ENCODE assay signal across 8 mouse cellular contexts in the genomic region with DNA sequence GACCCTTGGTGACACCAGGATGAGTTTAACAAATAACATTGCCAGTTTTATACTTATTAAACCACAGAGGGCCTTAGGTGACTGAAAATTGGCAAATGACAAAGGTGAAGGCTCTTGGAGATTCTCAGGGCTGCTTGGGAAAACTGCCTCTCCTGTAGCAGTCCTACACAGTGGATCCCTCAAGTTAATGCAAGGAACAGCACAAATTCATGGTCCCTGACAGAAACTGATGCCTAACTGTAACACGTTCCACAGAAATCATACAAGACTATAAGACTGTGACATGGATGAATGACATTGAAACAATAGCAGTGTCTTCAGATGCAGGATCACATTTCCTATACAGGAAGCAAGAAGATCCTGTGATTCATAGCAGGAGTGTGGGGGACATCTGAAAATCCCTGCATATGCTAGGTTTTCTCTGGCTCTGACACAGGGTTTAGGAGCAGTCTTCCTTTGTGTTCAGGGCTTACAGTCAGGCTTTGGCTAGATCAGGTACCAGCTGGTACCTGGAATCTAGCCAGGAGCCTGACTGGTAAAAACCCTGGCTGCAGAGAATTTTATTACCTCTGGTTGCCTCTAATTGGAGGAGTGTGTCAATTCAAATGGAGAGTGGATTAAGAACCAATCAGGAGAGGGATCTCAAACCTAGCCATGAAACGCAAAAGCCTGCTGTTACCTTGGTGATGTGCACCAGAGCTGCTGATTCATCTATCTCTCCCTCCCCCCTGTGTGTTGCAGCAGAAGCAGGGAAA.
DNase-seq lines count a peak whose midpoint lies in the region; ATAC-seq lines count a peak whose summit lies in the region.

No protein-coding gene starts in this region.

- no peak overlapping the region for H3K4me2 ChIP-seq in embryonic facial prominence, embryonic 11.5 days (ENCODE audit: low read depth, low read length)
- H3K4me2 ChIP-seq in hindbrain, embryonic 14.5 days (replicated peaks), result peak overlapping the region; percentile 28; the same call in 1 of the 2 replicates

- ATAC-seq in embryonic facial prominence, embryonic 11.5 days (replicated peaks; ENCODE audit: insufficient number of reproducible peaks, low FRiP score, low TSS enrichment, low read depth), result no peak
- peak; percentile 96 for ATAC-seq in hindbrain, embryonic 14.5 days (ENCODE audit: low FRiP score)

- whole genome bisulfite sequencing in embryonic facial prominence, embryonic 11.5 days, result 61% methylated on average over 2 of the region's 2 CpGs
- WGBS in embryonic facial prominence, embryonic 10.5 days, result 64% methylated on average over 2 of the region's 2 CpGs
- 44% methylated on average over 2 of the region's 2 CpGs for WGBS in hindbrain, embryonic 14.5 days

- intact Hi-C loops in left cerebral cortex, postnatal 25 days (cut with DNase I), result no loop called here
- intact Hi-C loops in heart, postnatal 25 days (cut with DNase I), result no loop called here

- no peak overlapping the region for H3K4me3 ChIP-seq in embryonic facial prominence, embryonic 11.5 days (ENCODE audit: low read depth, low read length)
- no peak overlapping the region for H3K4me3 ChIP-seq in embryonic facial prominence, embryonic 10.5 days
- no peak overlapping the region for H3K4me3 ChIP-seq in hindbrain, embryonic 14.5 days (replicated peaks; ENCODE audit: low read length)

- no peaks in the 10 kb centered on the region for H3K36me3 ChIP-seq in embryonic facial prominence, embryonic 11.5 days (replicated peaks; ENCODE audit: control insufficient read depth, insufficient read depth, low read depth, low read length)
- H3K36me3 ChIP-seq in embryonic facial prominence, embryonic 10.5 days (replicated peaks), result no peaks in the 10 kb centered on the region
- 0 out of 2 replicates have a peak, but pooled peaks cover 6% of the 10 kb centered on the region for H3K36me3 ChIP-seq in hindbrain, embryonic 14.5 days (replicated peaks; ENCODE audit: control insufficient read depth, insufficient read depth)

- no peaks in the 10 kb centered on the region for H3K9me3 ChIP-seq in embryonic facial prominence, embryonic 11.5 days (replicated peaks; ENCODE audit: control insufficient read depth, low read length)
- H3K9me3 ChIP-seq in embryonic facial prominence, embryonic 10.5 days, result 0 out of 2 replicates have a peak, but pooled peaks cover 10% of the 10 kb centered on the region
- no peaks in the 10 kb centered on the region for H3K9me3 ChIP-seq in hindbrain, embryonic 14.5 days (ENCODE audit: control insufficient read depth, low read length)

- H3K27ac ChIP-seq in embryonic facial prominence, embryonic 11.5 days (replicated peaks; ENCODE audit: low read depth, low read length), result no peak overlapping the region
- no peak overlapping the region for H3K27ac ChIP-seq in embryonic facial prominence, embryonic 10.5 days (replicated peaks)
- peak overlapping the region; percentile 91 for H3K27ac ChIP-seq in hindbrain, embryonic 14.5 days

- no peaks in the 10 kb centered on the region for H3K27me3 ChIP-seq in embryonic facial prominence, embryonic 11.5 days (ENCODE audit: control insufficient read depth, insufficient read depth, low read length)
- no peaks in the 10 kb centered on the region for H3K27me3 ChIP-seq in embryonic facial prominence, embryonic 10.5 days (replicated peaks; ENCODE audit: low read depth, poor library complexity, severe bottlenecking)
- no peaks in the 10 kb centered on the region for H3K27me3 ChIP-seq in hindbrain, embryonic 14.5 days (ENCODE audit: control insufficient read depth, insufficient read depth, low read length)

- H3K4me1 ChIP-seq in embryonic facial prominence, embryonic 11.5 days (ENCODE audit: control insufficient read depth, insufficient read depth, low read length), result no peaks in the 10 kb centered on the region
- H3K4me1 ChIP-seq in embryonic facial prominence, embryonic 10.5 days, result no peaks in the 10 kb centered on the region
- peaks cover 6% of the 10 kb centered on the region; the same call in 1 of the 2 replicates for H3K4me1 ChIP-seq in hindbrain, embryonic 14.5 days (replicated peaks; ENCODE audit: control insufficient read depth, insufficient read depth, low read length)

- DNase-seq in embryonic facial prominence, embryonic 11.5 days (ENCODE audit: low spot score), result peak; percentile 2
- no peak for DNase-seq in embryonic facial prominence, embryonic 10.5 days (ENCODE audit: low spot score)
- DNase-seq in cerebellum, adult 9-10 months, result peak; percentile 80
- peak; percentile 74 for DNase-seq in hindbrain, embryonic 14.5 days (ENCODE audit: low spot score)
- peak; percentile 51 to 90 for DNase-seq in left cerebral cortex, postnatal 25 days (ENCODE audit: low spot score in 2 of 2)
- DNase-seq in right cerebral cortex, postnatal 25 days, result peak; percentile 51
- DNase-seq in heart, postnatal 25 days (ENCODE audit: low spot score), result no peak
- no peak for DNase-seq in heart, adult 9 months (ENCODE audit: low spot score in 2 of 2)

- no peak overlapping the region for H3K9ac ChIP-seq in embryonic facial prominence, embryonic 11.5 days (replicated peaks; ENCODE audit: low read length)
- peak overlapping the region; percentile 36; the same call in 1 of the 2 replicates for H3K9ac ChIP-seq in hindbrain, embryonic 14.5 days

Comparison
In these comparisons a context has a peak if more than half of its experiments do, and no peak if none do; other contexts are left out.
1. DNase-seq: peak in embryonic facial prominence, embryonic 11.5 days (single experiment), cerebellum, adult 9-10 months (single experiment), hindbrain, embryonic 14.5 days (single experiment), left cerebral cortex, postnatal 25 days (2 of 2) and right cerebral cortex, postnatal 25 days (single experiment); none in embryonic facial prominence, embryonic 10.5 days (single experiment), heart, postnatal 25 days (single experiment) and heart, adult 9 months (0 of 2).